ENCODE assay signal across 17 mouse cellular contexts in genomic region chr10:109802236-109802635, GRCm38 (mm10).
"Had no signal": no experiment of that assay in that cellular context is flagged by ENCODE, and none has a peak within 500 bp of the region (broad histone marks: within the 10 kb centered on the region; RNA-seq: fewer than 3 reads in every experiment).

No protein-coding gene starts in this region.

- ATAC-seq: midbrain, embryonic 16.5 days had no signal

- H3K4me2 ChIP-seq: lung, embryonic 14.5 days; midbrain, embryonic 12.5 days; neural tube, embryonic 13.5 days; neural tube, embryonic 15.5 days; stomach, embryonic 15.5 days had no signal

- H3K9me3 ChIP-seq: midbrain, embryonic 10.5 days; midbrain, embryonic 12.5 days; neural tube, embryonic 13.5 days; neural tube, embryonic 15.5 days; stomach, embryonic 15.5 days had no signal

- H3K4me1 ChIP-seq: midbrain, embryonic 10.5 days; neural tube, embryonic 15.5 days; stomach, embryonic 15.5 days had no signal

- H3K4me3 ChIP-seq: midbrain, embryonic 10.5 days; midbrain, embryonic 12.5 days; myocyte; neural tube, embryonic 13.5 days; neural tube, embryonic 15.5 days; stomach, embryonic 15.5 days had no signal

- DNase-seq: lung, adult 18-20 months; lung, embryonic 14.5 days; lung, postnatal 10 days; lung, postnatal 4 days; midbrain, embryonic 14.5 days; right cerebral cortex, postnatal 14 days; thymus, adult 2 months; thymus, postnatal 25 days; thymus, postnatal 4 days had no signal

- H3K36me3 ChIP-seq: midbrain, embryonic 10.5 days; midbrain, embryonic 12.5 days; neural tube, embryonic 13.5 days; neural tube, embryonic 15.5 days; stomach, embryonic 15.5 days had no signal

- H3K9ac ChIP-seq: lung, embryonic 14.5 days; midbrain, embryonic 12.5 days; neural tube, embryonic 13.5 days; neural tube, embryonic 15.5 days; stomach, embryonic 15.5 days had no signal

- H3K27ac ChIP-seq: midbrain, embryonic 10.5 days; midbrain, embryonic 12.5 days; neural tube, embryonic 13.5 days; neural tube, embryonic 15.5 days; stomach, embryonic 15.5 days; stomach, postnatal 0 days had no signal

- H3K27me3 ChIP-seq: midbrain, embryonic 12.5 days; neural tube, embryonic 13.5 days; neural tube, embryonic 15.5 days; stomach, embryonic 15.5 days had no signal
